Mouse (Mus musculus) urinary bladder, postnatal 36 days (tissue): ENCODE measurements around the gene Denr.

Experiments
- DNase-seq, 2 experiments: peaks; one replicate each; pipeline ENCODE4 v3.0.0; 2022; ENCODE audit warnings: low spot score in 2 of 2, mixed read lengths in 1 of 2

Gene Denr

DNA sequence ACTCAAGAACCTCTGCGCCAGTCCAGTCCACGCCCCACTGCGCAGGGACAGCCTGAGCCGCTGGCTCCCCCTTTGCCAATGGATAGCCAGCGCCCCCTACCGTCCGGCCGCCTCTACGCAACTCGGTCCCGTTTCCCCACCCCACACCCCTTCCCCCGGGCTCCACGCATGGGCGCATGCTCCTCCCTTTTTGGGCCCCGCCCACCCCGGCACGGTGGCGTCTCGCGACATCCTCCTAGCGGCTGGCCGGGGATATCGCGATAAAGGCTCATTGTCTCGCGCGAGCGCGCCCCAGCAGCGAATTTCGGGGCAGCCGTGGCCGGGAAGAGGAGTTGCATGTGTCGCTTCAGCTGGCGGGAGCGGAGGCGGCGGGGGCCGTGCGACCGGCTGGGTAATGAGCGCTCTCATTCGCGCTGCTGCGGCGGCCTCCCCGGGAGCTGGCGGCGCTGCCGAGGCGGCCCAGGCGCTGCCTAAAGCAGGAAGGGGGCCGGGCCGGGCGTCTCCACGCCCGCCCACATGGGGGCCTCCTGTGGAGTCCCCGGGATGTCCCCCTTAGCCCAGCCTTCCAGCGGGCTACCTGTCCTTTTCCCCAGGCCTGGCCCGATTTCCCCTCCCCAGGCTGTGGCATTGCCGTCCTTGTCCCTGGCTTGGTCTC lies at the start of gene Denr:
Gene Denr (plus strand): TSS at position 200 of the 655 bp plus-strand sequence.
- DNase-seq, result peak; percentile 98 to 99

GRCm38 (mm10) chr5:123858798-123859197 lies 48.2 kb upstream of the Denr start:
- no peak for DNase-seq

- DNase-seq, result no peak
Observed at GRCm38 (mm10) chr5:123862374-123863350, 44.3 kb upstream of the Denr start.

DNA sequence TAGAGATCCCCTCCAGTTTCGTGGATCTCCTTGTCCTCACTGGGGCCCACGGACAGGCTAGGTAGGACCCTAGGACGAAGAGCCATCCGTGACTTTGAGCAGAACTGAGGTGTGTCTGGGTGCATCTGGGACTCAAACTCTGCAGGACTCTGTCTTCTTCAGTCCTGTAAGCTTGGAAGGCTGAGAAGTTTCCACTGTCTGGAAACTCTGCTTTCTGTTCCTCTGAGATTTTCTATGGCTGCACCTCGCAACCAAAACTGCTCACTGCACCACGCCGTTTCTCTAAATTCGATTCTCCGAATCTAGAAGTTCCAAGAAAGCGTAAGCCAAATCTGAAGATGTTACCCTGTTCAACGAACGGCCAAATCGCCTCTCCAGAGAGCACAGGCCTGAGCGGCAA lies 43.0 kb upstream of the Denr start:
- no peak for DNase-seq

GRCm38 (mm10) chr5:123865365-123865764 lies 41.6 kb upstream of the Denr start, which contains the start of gene Hcar2:
Gene Hcar2, minus strand, starts transcription at chr5:123865499.
- peak in 1 of 2 experiments; percentile 61 for DNase-seq

DNA sequence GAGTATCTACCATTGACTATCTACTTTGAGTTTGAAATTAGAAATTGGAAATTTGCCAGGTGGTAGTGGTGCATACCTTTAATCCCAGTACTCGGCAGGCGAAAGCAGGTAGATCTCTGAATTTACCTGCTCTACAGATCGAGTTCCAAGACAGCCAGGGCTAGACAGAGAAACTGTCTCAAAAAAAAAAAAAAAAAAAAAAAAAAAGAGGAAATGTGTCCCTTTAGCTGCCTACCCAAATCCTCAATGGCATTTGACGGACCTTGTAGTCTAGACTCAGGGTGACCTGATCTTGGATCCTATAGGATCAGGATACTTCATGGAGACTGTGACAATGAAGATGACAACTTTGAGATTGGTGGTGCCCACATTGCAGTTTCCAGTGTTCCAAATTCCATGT lies 40.5 kb upstream of the Denr start:
- no peak for DNase-seq

- DNase-seq, result no peak
Observed at GRCm38 (mm10) chr5:123869615-123870014, 37.4 kb upstream of the Denr start.

GRCm38 (mm10) chr5:123874177-123874576 lies 32.8 kb upstream of the Denr start:
- no peak for DNase-seq

- no peak for DNase-seq
Observed at GRCm38 (mm10) chr5:123878056-123878455, 28.9 kb upstream of the Denr start.

DNA sequence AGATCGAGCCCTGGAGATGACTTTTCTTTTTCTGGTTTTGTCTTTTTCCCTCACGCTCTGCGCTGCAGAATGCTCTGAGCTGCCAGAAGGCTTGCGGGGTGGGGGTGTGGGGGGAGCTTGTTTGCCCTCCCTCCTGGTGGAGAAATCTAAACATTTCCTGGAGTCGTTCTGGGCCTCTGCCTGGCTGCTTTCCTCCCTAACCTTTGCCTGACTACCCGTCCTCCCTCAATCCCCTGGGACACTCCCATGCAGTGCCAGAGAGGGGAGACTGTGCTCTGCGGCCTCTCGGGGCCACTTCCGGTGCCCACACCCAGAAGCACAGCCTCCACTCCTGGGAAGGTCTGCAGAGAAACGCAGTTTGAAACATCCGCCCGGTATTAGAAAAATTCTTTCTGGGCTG lies 27.0 kb upstream of the Denr start, which contains the start of gene Hcar1:
Gene Hcar1 (minus strand): TSS at position 93 of the 400 bp plus-strand sequence.
- DNase-seq, result peak in 1 of 2 experiments; percentile 68

DNA sequence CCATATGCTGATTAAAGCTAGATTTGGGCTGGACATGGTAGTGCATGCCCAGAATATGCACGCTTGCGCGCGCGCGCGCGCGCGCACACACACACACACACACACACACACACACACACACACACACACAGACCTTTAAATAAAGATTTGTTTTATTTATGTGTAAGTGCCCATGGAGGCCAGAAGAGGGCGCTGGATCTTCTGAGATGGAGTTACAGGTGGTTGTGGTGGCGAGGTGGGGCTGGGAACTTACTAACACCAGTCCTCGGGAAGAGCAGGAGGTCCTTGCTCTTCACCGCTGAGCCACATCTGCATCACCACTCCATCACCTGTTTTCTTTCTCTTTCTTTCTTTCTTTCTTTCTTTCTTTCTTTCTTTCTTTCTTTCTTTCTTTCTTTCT lies 26.2 kb upstream of the Denr start:
- DNase-seq, result no peak

GRCm38 (mm10) chr5:123883891-123884290 lies 23.1 kb upstream of the Denr start:
- no peak for DNase-seq

DNA sequence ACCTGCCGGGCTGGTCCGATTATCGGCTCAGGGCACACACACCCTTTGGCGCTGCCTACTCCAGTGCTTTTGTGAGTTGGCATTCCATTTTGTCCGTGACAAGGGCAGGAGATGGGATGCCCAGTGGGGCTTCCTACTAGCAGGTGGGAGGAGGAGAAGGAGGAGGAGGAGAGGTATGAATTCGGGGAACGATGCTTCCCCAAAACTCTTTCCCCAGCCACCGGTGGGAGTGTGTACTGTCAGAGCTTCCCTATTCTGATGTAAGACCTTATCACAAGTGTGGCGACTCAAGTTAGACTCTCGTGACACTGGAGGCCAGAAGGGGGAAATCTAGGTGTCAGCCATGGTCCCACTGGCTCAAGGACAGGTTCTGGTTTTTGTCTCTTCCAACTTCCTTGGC lies 22.6 kb upstream of the Denr start:
- no peak for DNase-seq

DNA sequence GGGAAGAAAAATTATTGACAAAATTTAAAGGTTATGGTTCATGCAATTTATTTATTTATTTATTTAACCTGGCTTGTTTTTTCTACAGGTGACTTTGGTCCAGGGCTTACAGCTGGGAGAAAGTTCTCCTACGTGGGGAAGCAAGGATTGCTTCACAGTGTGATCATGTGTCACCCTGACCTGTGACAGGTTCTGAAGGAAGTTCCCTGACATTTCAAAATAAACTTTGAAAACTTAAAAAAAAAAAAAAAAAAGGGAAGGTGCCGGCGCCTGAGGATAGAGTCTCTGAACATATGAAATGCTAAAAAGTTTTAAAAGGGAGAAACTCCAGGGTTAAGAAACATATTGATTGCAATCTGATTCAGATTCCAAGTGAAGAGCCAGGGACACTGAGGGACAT lies 20.6 kb upstream of the Denr start:
- no peak for DNase-seq

- no peak for DNase-seq
Observed at GRCm38 (mm10) chr5:123890312-123890711, 16.7 kb upstream of the Denr start.

- DNase-seq, result no peak
Observed at GRCm38 (mm10) chr5:123890987-123891386, 16.0 kb upstream of the Denr start.

DNA sequence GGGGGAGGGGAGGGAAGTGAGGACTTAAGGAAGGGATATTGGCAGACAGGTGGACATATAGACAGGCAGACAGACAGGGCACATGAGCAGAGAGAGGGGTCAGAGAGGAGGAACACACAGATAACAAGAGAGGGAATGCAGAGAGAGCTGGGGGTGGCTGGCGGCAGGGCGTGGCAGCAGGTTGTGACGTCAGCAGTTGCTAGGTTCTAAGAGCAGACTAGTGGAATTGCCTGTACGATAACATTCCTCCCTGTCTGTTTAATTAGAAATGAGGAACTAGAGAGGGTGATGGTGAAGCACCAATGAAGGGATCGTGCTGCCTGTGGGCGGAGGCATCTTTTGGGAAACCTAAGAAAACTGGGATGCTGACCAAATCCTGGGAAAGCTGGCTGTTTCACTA lies 15.3 kb upstream of the Denr start:
- DNase-seq, result no peak

DNA sequence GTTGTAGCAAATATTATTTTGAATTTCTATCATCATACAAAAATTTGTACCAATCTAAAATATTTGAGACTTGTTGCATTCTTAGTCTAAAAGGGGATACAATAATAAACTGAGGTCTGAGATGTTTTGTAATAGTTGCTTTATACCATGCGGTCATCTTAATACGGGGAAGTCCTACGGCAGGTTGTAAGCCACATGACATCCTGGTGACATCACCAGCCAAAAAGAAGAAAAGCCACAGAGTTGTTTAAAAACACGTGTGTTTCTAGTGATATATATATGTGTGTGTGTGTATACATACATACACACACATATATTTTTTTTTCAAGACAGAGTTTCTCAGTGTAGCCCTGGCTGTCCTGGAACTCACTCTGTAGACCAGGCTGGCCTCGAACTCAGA lies 13.5 kb upstream of the Denr start:
- no peak for DNase-seq

GRCm38 (mm10) chr5:123896395-123896794 lies 10.6 kb upstream of the Denr start:
- DNase-seq, result no peak

DNA sequence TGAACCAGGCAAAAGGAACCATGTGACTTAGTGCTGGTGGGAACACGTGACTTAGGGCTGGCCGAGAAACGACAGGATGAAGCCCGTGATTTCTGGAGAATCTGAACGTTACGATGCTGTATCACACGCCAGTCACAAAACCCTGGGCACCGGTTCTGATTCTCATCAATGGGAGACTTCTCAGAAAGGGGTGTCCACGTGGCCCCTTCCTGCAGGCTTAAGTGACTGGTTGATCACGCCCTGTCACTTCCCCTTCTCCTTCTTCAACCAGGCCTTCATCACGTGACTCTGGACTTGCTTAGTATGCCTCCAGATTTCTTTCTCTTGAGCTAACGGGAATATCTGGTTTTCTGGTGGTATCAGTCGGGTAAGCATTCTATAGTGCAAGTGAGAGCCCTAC lies 9.6 kb upstream of the Denr start:
- DNase-seq, result no peak

DNA sequence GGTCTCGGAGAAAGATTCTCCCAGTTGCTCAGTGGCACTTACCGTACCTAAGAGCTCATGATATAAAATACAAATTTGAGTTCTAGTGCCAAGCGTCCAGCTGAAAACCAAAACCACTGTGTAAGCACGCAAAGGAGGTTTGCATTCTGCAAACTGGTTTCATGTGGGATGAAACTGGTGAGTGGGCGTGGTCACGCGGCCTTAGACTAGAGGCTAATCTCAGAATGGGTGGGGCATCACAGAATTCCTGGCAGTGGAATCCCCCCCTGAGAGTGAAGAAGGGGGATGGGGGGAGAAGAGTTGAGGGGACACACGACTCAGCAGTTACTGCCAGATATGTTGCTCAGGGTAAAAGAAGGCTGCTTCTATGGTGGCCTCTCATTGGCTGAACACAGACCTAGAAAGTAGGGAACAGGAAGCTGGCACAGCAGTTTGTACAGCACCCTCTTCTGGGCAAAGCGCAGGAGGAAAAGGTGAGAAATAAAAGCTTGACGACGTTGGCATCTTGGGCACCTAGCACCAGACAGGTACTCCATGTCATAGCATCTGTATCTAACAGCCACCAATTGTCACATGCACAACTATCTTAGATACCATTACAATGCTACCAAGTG lies 2.8 kb upstream of the Denr start:
- DNase-seq, result no peak
